Mouse (Mus musculus): ENCODE results near the gene Kif1b. TPM values are rescaled to one million over a fixed set of nuclear protein-coding genes. Genes with fewer than 3 reads are reported as not detected.

Gene Kif1b
- polyA plus RNA-seq (2012; rRNA removed) (3.6 and 4.3 TPM in 2 replicates), polyA plus RNA-seq (2014; fragmentation: Nextera tagmentation; extraction: Ambion mirVana) (4.6 and 4.8 TPM in 2 replicates)

DNA sequence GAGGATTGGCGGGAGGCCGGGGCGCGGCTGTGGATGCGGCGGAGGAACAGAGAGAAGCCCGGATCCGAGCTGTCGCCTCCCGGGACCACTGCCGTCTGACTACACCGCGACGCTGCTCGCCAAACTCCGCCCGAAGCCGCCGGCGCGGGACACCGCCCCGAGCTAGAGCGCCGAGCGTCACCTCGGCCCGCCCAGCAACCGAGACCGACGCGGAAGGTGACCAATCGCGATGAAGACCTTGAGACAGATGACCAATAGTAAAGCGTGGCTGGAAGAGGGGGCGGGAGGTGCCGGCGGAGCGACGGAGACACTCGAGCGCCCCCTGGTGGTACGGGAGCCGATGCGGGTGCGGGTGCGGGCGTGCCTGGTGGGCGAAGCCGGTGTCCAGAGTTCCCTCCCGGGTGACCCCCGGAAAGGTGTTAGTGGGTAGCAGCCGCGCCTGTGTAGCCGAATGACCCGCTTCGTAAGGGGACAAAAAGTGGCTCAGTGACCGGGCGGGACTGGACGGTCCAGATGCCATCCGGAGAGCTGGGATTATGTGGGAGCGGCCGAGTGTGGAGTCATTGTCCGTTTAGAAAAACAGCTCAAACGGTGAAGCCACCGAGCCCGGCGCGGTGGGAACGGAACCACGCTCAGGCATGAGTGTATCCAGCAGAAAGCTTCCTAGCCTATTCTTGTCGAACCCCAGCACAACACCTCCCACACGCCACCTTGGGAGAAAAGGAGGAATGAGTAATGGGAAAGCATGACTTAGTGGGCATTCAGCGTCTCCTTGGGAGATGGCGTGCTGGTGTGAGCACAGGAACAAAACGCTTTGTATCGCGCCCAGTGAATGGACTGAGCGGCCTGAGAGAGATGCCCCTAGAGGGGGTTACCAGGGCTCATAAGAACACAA lies at the start of gene Kif1b:
Gene Kif1b (minus strand): TSS at position 98 of the 895 bp plus-strand sequence.
- peaks cover 13% of the 10 kb centered on the region for H3K27me3 ChIP-seq (ENCODE audit: control insufficient read depth, insufficient read depth, low read length)
- ATAC-seq (ENCODE audit: insufficient read depth) (peak; percentile 99), DNase-seq (ENCODE audit: low read depth in 3 of 3, low spot score in 3 of 3) (peak; percentile 89 to 91 (median 90))
- peak within 1 kb of the TSS; percentile 64 to 73 for H3K4me3 ChIP-seq (ENCODE audit: insufficient read depth in 1 of 2, low read depth in 2 of 2, low read length in 2 of 2)
- H3K4me1 ChIP-seq (replicated peaks; ENCODE audit: control insufficient read depth in 2 of 2, insufficient read depth in 2 of 2, low read length in 1 of 2) = peaks cover 0 to 6% of the 10 kb centered on the region in 2 experiments; a peak in 3 of 4 replicates
- peak within 1 kb of the TSS; percentile 77 for H3K9ac ChIP-seq (replicated peaks)
- 1% methylated on average over 79 of the region's 79 CpGs for WGBS (ENCODE audit: insufficient replicate concordance)
- H3K4me2 ChIP-seq (ENCODE audit: low read depth) = peak within 1 kb of the TSS; percentile 92
- H3K27ac ChIP-seq = no peak within 1 kb of the TSS
- no peaks in the 10 kb centered on the region for H3K9me3 ChIP-seq (ENCODE audit: control insufficient read depth, low read length)
- no peaks in the 10 kb centered on the region for H3K36me3 ChIP-seq (replicated peaks; ENCODE audit: control insufficient read depth, insufficient read depth, low read depth)
- TF ChIP-seq EP300 (IDR thresholded peaks at IDR 0.05; ENCODE audit: low read depth) (peak; percentile 70), CTCF (IDR thresholded peaks at IDR 0.05; ENCODE audit: low read depth) (peak; percentile 98)

GRCm38 (mm10) chr4:149354671-149355070 lies 47.2 kb upstream of the Kif1b start:
- peaks cover 37% of the 10 kb centered on the region for H3K36me3 ChIP-seq (replicated peaks; ENCODE audit: control insufficient read depth, insufficient read depth, low read depth)
- H3K9me3 ChIP-seq (ENCODE audit: control insufficient read depth, low read length) = no peaks in the 10 kb centered on the region
- no peak for ATAC-seq (ENCODE audit: insufficient read depth)

GRCm38 (mm10) chr4:149351596-149352150 lies 44.2 kb upstream of the Kif1b start:
- no peak for DNase-seq (ENCODE audit: low read depth in 3 of 3, low spot score in 3 of 3)
- Histone ChIP-seq H3K27me3 (ENCODE audit: control insufficient read depth, insufficient read depth, low read length) (no peaks in the 10 kb centered on the region), H3K4me1 (replicated peaks; ENCODE audit: control insufficient read depth in 2 of 2, insufficient read depth in 2 of 2, low read length in 1 of 2) (no peaks in the 10 kb centered on the region), H3K36me3 (replicated peaks; ENCODE audit: control insufficient read depth, insufficient read depth, low read depth) (peaks cover 36% of the 10 kb centered on the region), H3K9me3 (ENCODE audit: control insufficient read depth, low read length) (no peaks in the 10 kb centered on the region), H3K9ac (replicated peaks) (no peak overlapping the region), H3K27ac (no peak overlapping the region), H3K4me3 (ENCODE audit: insufficient read depth in 1 of 2, low read depth in 2 of 2, low read length in 2 of 2) (no peak overlapping the region), H3K4me2 (ENCODE audit: low read depth) (no peak overlapping the region)
- no peak for ATAC-seq (ENCODE audit: insufficient read depth)
- no peak for TF ChIP-seq EP300 (IDR thresholded peaks at IDR 0.05; ENCODE audit: low read depth)
- no peak for TF ChIP-seq CTCF (IDR thresholded peaks at IDR 0.05; ENCODE audit: low read depth)
- 73% methylated on average over 8 of the region's 8 CpGs for WGBS (ENCODE audit: insufficient replicate concordance)

More at GRCm38 (mm10) chr4:149354671-149355070, 47.2 kb upstream of the Kif1b start:
- WGBS (ENCODE audit: insufficient replicate concordance) = 90% methylated on average over 8 of the region's 8 CpGs
- no peak for DNase-seq (ENCODE audit: low read depth in 3 of 3, low spot score in 3 of 3)
- H3K4me3 ChIP-seq (ENCODE audit: insufficient read depth in 1 of 2, low read depth in 2 of 2, low read length in 2 of 2) = no peak overlapping the region
- H3K9ac ChIP-seq (replicated peaks) = no peak overlapping the region
- TF ChIP-seq EP300 (IDR thresholded peaks at IDR 0.05; ENCODE audit: low read depth) = no peak
- no peak for TF ChIP-seq CTCF (IDR thresholded peaks at IDR 0.05; ENCODE audit: low read depth)
- H3K4me2 ChIP-seq (ENCODE audit: low read depth) = no peak overlapping the region
- no peak overlapping the region for H3K27ac ChIP-seq
- no peaks in the 10 kb centered on the region for H3K27me3 ChIP-seq (ENCODE audit: control insufficient read depth, insufficient read depth, low read length)
- H3K4me1 ChIP-seq (replicated peaks; ENCODE audit: control insufficient read depth in 2 of 2, insufficient read depth in 2 of 2, low read length in 1 of 2) = no peaks in the 10 kb centered on the region

GRCm38 (mm10) chr4:149348963-149349362 lies 41.5 kb upstream of the Kif1b start:
- H3K4me1 ChIP-seq (replicated peaks; ENCODE audit: control insufficient read depth in 2 of 2, insufficient read depth in 2 of 2, low read length in 1 of 2) = no peaks in the 10 kb centered on the region
- H3K4me2 ChIP-seq (ENCODE audit: low read depth) = no peak overlapping the region
- 78% methylated on average over 5 of the region's 5 CpGs for WGBS (ENCODE audit: insufficient replicate concordance)
- H3K9ac ChIP-seq (replicated peaks) = no peak overlapping the region
- ATAC-seq (ENCODE audit: insufficient read depth) (no peak), DNase-seq (ENCODE audit: low read depth in 3 of 3, low spot score in 3 of 3) (no peak)
- TF ChIP-seq EP300 (IDR thresholded peaks at IDR 0.05; ENCODE audit: low read depth) (no peak), CTCF (IDR thresholded peaks at IDR 0.05; ENCODE audit: low read depth) (no peak; the same call in 1 of the 2 replicates)
- H3K36me3 ChIP-seq (replicated peaks; ENCODE audit: control insufficient read depth, insufficient read depth, low read depth) = peaks cover 26% of the 10 kb centered on the region
- H3K4me3 ChIP-seq (ENCODE audit: insufficient read depth in 1 of 2, low read depth in 2 of 2, low read length in 2 of 2) = no peak overlapping the region
- no peaks in the 10 kb centered on the region for H3K27me3 ChIP-seq (ENCODE audit: control insufficient read depth, insufficient read depth, low read length)
- no peaks in the 10 kb centered on the region for H3K9me3 ChIP-seq (ENCODE audit: control insufficient read depth, low read length)
- H3K27ac ChIP-seq = no peak overlapping the region

GRCm38 (mm10) chr4:149345873-149346272 lies 38.4 kb upstream of the Kif1b start:
- DNase-seq (ENCODE audit: low read depth in 3 of 3, low spot score in 3 of 3) (no peak), ATAC-seq (ENCODE audit: insufficient read depth) (no peak)
- Histone ChIP-seq H3K4me2 (ENCODE audit: low read depth) (no peak overlapping the region), H3K4me3 (ENCODE audit: insufficient read depth in 1 of 2, low read depth in 2 of 2, low read length in 2 of 2) (no peak overlapping the region), H3K27me3 (ENCODE audit: control insufficient read depth, insufficient read depth, low read length) (no peaks in the 10 kb centered on the region), H3K4me1 (replicated peaks; ENCODE audit: control insufficient read depth in 2 of 2, insufficient read depth in 2 of 2, low read length in 1 of 2) (peaks cover 0 to 3% of the 10 kb centered on the region in 2 experiments; a peak in 2 of 4 replicates), H3K9me3 (ENCODE audit: control insufficient read depth, low read length) (no peaks in the 10 kb centered on the region), H3K27ac (no peak overlapping the region), H3K36me3 (replicated peaks; ENCODE audit: control insufficient read depth, insufficient read depth, low read depth) (peaks cover 25% of the 10 kb centered on the region), H3K9ac (replicated peaks) (no peak overlapping the region)
- TF ChIP-seq CTCF (IDR thresholded peaks at IDR 0.05; ENCODE audit: low read depth) (no peak), EP300 (IDR thresholded peaks at IDR 0.05; ENCODE audit: low read depth) (no peak)
- 71% methylated on average over 5 of the region's 5 CpGs for WGBS (ENCODE audit: insufficient replicate concordance)

All from liver, embryonic 14.5 days (tissue).